Mouse (Mus musculus): ENCODE results near the gene Cnih3.

Cnih3 gene

DNA sequence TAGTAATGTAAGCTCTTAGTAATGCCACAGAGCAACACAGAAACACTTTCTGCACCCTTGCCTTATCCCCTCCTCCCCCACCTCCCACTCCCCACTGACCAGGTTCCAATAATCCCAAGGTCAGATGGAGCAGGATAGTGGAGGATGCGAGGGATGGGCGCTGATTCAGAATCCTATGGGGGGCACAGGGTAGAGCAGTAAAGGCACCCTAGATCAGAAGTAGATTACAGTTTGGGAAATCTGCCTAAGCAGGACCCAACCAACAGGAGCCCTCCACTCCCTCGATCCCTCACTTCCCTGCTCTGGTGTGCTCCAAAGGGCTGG, 423 bp upstream of the Cnih3 start:
- in situ Hi-C loops (cut with MboI; ENCODE audit: low sequenced_read_pairs) = no loop called here

DNA sequence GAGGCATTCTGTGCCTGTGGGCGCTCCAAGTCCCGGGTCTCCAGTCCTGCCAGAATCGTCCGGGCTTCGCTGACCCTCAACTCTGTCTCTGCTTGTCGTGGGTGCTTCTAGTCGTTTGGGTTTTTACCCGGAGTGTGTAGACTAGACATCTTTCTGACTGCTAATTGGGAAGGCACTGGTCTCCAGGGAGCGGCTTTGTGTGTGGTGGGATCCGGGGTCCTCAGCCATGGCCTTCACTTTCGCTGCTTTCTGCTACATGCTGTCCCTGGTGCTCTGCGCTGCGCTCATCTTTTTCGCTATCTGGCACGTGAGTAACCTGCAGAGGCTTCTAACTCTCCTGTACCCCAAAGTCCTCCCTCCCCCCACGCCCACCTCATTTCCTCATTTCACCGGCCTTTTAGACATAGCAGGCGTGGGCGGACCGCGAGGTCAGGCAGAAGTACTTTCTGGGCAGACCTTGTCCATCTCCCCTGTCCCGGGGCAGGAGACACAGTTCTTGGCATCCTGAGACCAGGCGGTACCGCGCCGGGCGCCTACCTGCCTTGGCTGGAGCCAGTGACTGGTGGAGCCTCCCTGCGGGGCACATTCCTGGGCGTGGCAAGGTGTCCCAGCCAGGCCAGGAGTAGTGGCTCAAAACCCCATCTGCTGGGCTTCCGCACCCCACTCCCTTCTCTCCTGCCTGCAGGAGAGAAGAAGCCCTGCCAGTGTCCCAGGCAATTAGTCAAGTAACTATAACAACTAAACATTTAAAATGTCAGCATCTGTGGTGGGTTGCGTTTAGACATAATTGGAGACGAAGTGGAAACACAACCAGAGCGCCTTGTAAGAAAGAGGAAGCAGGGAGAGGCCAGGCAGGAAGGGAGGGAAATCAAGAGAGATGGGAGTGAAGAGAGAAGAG, 1.0 kb downstream of the Cnih3 start:
- in situ Hi-C loops (cut with MboI; ENCODE audit: low sequenced_read_pairs) = no loop called here

DNA sequence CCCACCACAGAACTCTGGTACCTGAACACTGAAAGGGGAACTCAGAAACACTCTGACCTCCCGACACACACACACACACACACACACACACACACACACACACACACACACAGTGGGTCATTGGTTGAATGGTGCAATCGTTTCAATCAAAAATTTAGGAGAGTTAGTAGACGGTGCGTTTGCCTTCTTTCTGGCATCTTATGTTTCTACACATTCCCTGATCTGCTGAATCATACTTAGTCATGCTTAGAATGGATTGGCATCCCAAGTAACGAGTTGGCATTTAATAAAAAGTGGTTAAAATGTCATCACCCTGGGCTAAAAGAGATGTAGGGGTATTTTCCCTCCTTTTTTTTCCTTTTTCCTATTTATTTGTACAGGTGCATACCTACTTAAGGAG, 3.3 kb downstream of the Cnih3 start:
- in situ Hi-C loops (cut with MboI; ENCODE audit: low sequenced_read_pairs) = no loop called here

DNA sequence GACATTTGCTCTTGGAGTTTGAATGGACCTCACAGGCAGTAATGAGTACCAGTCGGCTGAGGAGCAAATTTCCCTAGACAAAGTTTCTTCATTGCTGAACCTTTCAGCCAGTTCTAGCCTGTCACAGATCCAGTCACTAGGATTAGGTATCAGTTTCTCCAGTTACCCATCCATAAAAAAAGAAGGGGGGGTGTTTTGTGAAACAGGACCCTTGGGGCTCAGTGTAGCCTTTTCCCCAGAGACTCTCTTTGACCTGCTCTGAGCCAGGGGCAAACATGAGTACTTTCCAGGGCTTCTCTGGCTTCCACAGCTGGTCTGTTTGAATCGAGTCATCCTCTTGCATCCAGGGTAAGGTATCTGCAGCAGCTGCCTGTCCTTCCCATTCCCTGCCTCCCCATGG, 5.4 kb downstream of the Cnih3 start:
- in situ Hi-C loops (cut with MboI; ENCODE audit: low sequenced_read_pairs) = no loop called here

DNA sequence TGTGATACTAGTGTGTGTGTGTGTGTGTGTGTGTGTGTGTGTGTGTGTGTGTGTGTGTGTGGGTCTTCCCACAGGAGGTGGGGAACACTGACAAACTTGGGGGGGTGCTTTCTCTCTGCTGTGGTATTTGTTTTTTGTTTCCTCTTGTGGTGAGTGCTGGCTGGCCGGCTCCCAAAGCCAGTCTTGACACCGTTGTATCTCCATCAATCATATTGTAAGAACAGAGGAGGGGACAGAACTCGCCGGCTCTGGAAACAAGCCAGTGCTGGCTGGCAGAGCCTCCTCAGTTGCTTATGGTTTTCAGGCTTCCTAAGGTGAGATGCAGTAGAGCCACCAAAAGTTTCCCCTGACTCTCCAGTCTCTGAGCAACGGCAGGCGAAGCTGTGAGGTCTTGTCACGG, 6.1 kb downstream of the Cnih3 start:
- in situ Hi-C loops (cut with MboI; ENCODE audit: low sequenced_read_pairs) = no loop called here

DNA sequence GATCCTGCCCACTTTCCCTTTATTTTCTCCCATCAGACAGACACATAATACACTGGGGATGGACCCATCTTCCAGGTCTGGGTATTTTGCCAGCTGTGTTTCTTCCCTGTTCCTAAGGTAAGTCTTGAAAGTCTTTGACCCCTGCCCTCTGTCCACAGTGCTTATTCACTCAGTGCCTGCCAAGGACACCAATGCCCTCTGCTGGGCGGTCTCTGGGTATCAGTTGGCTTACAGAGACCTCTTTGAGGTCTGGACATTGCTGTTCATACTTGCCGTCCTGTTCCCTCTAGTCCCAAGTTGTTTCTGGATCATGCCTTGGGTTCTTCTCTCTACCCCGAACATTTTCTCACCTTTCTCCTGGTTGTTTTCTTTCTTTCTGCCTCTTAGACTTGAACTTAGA, 8.3 kb downstream of the Cnih3 start:
- in situ Hi-C loops (cut with MboI; ENCODE audit: low sequenced_read_pairs) = no loop called here

DNA sequence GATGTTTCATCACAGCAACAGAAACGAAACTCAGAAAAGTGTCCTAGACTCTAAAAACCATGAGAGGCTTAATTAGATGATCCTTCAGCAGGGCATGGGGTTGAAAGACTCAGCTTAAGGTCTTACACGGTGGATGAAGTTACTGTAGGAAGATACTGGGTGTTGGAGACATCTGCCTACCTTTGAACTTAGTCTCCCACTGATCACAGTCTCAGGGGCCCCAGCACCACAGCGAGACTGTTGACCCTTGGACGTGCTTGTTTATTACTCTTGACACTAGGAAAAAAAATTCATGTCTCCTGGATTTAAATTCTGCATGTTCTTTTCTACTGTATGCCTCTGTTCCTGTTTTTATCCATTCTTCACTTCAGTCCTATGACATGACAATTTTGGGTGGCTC, 11.6 kb downstream of the Cnih3 start:
- in situ Hi-C loops (cut with MboI; ENCODE audit: low sequenced_read_pairs) = no loop called here

DNA sequence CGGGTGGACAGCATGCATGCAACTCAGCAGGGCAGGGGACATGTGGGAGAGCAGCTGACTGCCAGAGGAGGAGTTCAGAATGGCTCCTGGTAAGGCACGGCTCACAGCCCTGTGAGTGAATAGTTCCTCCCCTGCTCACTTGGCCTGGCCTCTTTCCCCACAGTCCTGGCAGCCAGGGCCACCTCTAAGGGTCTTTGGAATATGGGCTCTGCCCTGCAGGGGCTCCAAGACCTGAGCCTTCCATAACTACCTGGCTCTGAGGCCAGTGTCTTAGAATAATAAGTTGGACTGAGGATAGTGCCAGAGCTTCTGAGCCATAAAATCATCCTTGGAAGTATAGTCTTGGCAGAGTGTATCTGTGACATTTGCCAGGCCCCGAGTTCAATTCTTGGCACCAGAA, 12.9 kb downstream of the Cnih3 start:
- in situ Hi-C loops (cut with MboI; ENCODE audit: low sequenced_read_pairs) = no loop called here

DNA sequence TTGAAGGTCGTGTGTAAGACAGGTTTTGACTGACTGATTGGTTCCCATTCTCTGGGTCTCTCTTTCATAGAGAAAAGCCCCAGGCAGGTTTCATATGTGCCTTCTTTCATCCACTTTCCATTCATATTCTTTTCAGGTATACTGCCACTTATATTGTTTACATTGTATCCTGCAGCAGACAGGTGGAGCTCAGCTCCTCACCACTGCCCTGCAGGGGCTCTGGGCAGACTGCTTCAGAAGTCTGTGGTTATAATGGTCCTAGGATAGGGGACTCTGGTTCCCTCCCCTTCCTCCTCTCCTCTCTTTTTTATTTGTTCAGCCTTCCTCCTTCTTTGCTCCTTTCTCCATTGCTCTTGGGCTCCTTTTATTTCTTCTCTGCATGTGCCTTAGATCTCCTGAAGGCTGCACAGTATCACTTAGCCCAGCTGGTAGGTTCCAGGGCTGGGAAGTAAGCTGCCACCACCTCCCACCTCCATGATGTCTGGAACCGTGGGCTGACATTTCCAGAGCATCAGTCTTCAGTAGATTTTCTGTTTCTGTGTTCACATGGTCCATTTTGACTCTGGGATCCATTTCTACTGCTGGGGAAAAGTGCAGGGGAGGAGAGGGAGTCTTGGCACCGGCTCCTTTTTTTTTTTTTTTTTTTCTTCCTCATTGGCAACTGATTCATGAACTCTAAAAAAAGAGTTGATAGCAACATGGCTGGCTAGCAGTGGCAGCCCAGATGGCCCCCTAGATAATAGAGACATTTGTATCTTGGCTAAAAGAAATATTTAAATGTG, 16.6 kb downstream of the Cnih3 start:
- in situ Hi-C loops (cut with MboI; ENCODE audit: low sequenced_read_pairs) = no loop called here

DNA sequence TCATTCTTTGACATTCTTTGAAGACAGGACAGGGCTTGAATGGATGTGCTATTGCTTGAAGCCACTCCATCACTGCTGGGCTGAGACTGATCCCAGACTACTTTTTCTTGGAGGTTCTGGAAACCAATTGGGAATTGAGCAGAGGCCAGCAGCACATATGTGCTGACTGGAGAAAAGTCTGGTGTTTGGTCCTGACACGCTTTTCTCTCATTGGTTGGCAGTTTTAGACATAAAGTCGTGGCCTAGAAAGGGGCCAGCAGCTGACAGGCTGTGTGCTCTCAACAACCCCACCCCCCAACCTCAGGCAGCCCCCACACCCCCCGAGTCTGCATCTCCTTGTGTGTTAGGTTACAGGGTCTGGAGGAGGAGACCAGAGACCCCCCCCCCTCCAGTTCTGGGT, 17.9 kb downstream of the Cnih3 start:
- in situ Hi-C loops (cut with MboI; ENCODE audit: low sequenced_read_pairs) = no loop called here

DNA sequence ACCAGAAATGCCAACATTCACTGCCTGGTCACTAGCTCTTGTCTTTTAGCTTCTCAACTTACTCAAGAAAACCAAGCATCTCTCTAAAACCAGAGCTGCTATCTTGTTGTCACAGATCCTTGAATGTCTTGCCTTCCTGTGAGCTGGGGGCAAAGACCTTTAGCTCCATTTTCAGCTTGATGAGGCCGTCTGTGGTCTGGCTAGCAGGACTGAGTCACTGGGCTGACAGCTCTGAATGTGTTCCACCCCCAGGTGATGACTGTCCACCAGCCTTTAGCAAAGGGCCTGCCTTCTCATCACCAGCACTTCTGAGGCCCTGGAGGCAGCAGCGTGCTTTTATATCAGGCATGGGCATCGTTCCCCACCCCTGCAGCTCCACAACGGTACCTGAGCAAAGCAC, 18.8 kb downstream of the Cnih3 start:
- in situ Hi-C loops (cut with MboI; ENCODE audit: low sequenced_read_pairs) = no loop called here

DNA sequence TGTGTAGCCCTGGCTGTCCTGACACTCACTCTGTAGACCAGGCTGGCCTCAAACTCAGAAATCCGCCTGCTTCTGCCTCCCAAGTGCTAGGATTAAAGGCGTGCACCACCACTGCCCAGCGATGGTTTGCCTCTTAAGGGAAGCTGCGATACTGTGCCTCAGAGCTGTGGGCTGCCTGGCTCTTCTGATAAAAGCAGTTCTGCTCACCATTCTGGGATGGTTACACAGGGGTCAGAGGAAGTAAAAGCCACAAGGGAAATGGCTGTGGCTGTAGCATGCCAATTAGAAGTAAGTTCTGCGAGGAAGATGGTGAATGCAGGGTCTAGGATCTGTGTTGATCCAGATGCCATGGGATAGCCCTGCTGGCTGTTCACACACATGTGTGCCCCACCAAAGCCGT, 19.9 kb downstream of the Cnih3 start:
- in situ Hi-C loops (cut with MboI; ENCODE audit: low sequenced_read_pairs) = no loop called here

DNA sequence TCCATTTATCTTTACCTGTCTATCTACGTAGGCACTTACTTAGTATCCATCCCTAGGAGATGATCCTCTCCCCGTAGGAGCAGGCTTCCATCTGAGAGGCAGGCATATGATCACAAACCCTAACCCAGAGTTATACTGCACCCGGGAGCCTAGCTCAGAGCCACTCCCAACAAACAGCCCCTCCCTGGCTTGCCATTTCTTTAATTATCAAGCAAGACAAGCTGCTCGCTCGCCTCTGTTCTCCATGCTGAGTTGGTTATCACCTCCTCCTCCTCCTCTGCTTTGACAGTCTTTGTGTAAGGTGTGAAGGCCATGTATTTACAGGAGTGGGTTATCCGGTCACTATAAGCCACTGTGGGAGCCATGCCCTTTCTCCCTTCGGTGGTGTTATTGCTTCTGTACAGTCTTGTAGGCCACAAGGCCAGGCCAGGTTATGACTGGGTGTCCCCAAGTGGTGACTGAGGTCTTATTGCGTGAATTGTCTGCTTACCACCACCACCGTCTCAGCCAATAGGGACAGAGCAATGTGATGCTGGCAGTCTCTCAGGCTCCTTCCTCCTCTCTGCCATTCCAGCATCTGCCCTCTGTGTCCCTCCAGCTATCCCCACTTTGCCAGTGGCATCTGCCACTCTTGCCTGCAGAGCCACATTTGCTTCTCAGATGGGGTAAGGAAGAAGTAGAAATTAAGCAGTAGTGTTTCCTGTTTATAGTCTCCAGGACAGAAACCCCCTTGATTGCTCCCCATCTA, 22.4 kb downstream of the Cnih3 start:
- in situ Hi-C loops (cut with MboI; ENCODE audit: low sequenced_read_pairs) = no loop called here

DNA sequence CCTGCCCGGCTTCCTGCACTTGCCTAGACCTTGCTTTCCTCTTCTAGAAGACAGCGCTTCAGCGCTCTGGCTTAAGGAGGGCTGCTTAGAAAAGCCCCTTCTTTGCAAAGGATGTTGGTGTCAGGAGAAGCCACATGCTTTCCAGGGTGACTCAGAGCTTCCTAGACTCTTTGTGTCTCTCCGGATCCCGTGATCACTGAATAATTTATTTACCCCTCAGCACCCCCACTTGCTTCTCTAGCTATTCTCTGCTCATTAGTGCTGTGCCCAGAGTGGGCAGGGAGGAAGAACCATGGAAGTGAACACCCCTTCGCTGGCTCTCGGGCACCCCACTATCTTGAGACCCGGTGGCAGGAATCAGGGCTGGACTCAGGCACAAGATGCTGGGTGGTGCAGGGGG, 24.0 kb downstream of the Cnih3 start:
- in situ Hi-C loops (cut with MboI; ENCODE audit: low sequenced_read_pairs) = no loop called here

DNA sequence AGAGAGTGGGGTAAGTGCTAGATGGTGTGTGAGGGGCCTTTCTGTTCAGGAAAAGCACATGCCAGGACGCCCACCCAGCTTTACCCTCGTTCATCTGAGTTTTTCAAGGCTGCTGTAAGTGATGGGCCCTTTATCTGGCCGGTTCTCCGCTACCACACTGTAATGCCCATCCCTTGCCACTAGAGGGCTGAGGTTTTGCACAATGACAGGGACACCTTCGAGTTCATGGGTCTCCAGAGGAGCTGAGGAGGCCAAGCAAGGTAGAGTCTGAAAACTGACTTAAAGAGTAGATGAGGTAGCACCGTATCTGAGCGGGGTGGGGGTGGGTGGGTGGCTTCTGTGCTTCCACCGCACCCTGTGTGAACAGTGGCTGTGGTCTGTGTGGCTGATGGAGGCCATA, 27.2 kb downstream of the Cnih3 start:
- in situ Hi-C loops (cut with MboI; ENCODE audit: low sequenced_read_pairs) = no loop called here

DNA sequence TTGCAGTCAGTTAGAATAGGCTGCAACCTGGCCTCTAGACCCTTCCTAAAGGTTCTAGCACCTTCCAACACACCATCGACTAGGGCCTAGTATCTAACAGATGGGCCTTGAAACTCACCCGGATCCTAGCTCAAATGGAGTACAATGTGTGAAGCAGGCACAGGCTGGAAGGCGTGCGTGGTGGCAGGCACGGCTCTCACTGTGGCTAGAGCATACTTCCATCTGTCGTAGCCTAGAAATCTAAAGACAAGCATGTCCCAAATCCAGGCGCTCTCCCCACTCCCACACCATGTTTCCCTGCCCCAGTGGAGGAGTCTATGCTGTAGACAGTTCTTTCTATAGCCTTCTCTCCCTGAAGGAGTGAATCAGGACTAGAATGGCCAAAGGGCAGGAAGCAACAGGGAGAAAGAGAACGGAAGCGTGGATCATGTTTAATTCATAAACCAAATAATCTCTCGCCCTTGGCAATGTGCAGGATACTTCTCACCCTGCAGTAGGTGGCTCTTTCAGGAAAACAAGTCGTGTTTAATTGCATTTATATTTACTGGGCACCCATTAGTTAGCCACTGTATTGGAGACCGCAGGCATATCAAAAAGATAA, 29.1 kb downstream of the Cnih3 start:
- in situ Hi-C loops (cut with MboI; ENCODE audit: low sequenced_read_pairs) = no loop called here

DNA sequence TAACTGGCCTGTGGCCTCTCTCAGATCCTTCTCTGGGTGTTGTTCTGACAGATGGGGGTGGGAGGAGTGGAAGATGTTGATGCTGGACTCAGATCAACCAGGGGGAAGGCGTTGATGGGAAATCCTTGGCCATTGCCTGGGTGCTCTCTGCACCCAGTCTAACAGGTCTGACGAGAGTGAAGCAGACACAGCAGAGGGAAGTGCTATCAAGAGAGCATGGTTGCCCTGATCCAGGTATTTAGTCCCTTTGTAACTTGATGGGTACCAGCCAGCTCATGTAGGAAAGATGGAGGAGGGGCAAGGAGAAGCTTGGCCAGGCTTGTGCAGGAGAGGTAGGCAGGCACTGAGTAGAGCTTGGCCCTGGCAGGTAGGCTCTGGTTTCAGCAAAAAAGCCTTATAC, 36.8 kb downstream of the Cnih3 start:
- in situ Hi-C loops (cut with MboI; ENCODE audit: low sequenced_read_pairs) = no loop called here

DNA sequence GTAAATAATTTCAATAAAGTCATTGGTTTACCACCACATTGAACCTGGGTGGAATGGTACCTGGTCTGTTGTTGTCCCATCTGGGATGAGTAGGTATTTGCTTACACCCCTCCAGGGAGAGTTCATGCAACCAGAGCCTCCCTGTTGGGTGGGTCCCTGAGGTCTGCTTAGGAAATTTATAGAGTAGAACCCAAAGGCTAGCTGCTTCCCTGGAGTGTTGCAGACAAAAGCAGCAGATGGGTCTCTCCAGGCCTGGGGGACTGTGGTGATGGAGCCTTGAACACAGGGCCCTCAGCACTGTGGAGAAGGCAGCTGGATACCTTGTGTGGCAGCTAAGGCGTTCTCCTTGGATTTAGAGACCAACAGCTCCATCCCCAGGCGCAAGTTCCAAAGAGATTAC, 40.1 kb downstream of the Cnih3 start:
- in situ Hi-C loops (cut with MboI; ENCODE audit: low sequenced_read_pairs) = no loop called here

DNA sequence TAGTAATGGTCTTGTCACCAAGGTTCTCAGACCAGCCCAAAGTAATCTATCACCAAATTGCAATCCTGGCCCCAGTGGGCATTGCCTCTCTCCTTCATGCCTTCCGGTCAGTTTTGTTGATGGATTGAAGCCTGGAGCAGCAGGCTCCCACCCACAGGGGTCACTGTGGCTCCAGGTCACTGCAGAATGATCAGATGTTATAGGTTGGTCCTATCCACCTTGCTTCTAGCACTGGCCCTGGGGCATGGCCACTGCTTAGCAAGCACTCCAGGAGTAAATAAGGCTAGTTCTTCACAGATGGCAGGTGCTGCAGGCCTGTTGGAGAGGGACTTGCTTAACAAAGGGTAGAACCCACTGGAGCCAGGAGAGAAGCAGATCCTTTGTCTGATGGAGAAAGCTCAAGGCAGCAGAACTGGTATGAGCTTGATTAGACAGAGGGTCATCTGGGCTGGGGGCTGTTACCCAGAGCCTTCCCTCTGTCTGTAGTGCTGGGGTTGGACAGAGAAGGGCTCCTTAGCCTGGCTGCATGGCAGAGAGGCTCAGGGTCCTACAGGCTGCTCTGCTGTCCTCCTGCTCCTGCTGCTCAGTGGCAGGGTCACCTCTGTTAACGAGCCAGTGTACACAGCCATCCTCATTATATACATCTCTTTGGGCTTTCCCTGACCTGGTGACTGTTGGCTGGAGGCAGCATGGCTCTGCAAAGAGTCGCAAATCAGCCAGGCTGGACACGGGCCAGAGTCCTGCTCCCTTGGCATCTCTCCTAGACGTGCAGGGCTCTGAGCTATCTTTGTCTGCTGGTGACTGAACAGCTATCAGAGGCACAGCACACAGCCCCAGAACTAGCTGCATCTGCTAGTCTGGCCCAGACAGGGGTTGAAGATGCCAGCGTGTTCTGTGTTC, 41.1 kb downstream of the Cnih3 start:
- in situ Hi-C loops (cut with MboI; ENCODE audit: low sequenced_read_pairs) = no loop called here

DNA sequence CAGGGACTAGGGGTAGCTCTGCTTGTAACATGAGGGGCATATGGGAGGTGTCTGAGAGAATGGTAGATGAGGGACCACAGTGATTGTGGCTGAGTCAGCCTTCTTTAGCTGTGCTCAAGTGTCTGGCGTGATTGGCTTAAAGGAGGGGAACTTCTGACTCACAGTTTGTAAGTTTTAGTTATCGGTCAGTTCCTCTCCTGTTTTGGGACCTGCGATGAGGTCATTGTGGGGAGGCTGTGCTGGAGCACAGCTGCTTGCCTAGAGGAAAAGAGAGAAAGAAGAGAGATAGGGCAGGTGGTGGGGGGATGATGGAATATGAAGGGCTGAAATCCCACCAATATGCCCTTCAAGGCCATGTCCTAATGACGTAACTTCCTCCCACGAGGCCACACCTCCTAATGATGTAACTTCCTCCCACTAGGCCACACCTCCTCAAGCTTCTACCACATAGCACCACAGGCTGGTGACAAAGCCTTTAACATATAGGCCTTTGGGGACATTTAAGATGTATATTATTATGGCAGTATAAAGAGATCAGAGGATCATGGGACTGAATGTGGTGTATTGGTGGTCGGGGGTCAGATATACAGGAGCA, 42.9 kb downstream of the Cnih3 start:
- in situ Hi-C loops (cut with MboI; ENCODE audit: low sequenced_read_pairs) = no loop called here

Measured in CH12F3 (cell line).